Mouse (Mus musculus) megakaryocyte, embryonic 14.5 days (primary cell): ENCODE measurements around the gene Ngdn. TPM values are rescaled to one million over a fixed set of nuclear protein-coding genes. Genes with fewer than 3 reads are reported as not detected.
"Not testable (repeated sequence)": the region's sequence is repeated elsewhere in the genome, so short reads cannot be mapped to it uniquely, and the experiment has no call there.

Experiments used
- H3K27me3 ChIP-seq: replicated peaks from 2 replicates; pipeline ENCODE3; 2012; ENCODE audit warnings: inconsistent platforms
- H3K36me3 ChIP-seq: replicated peaks from 2 replicates; pipeline ENCODE3; 2012; ENCODE audit warnings: low read length, inconsistent platforms, mixed read lengths
- H3K4me1 ChIP-seq: 2 replicates; pipeline ENCODE4 v1.6.1; 2012; ENCODE audit warnings: inconsistent platforms
- H3K4me3 ChIP-seq: replicated peaks from 2 replicates; pipeline ENCODE3; 2012; ENCODE audit warnings: moderate library complexity, mild to moderate bottlenecking, inconsistent platforms
- H3K9me3 ChIP-seq: 2 replicates; pipeline ENCODE4 v1.6.1; 2012; ENCODE audit warnings: inconsistent platforms
- FLI1 ChIP-seq: IDR thresholded peaks from 2 replicates; pipeline ENCODE4 v1.6.1; 2012; ENCODE audit warnings: low read length, inconsistent platforms, mixed read lengths
- GATA1 ChIP-seq: IDR thresholded peaks from 3 replicates; pipeline ENCODE4 v1.6.1; 2012; ENCODE audit warnings: mixed read lengths, low read length, inconsistent platforms, borderline replicate concordance
- polyA plus RNA-seq: library from polyadenylated mRNA; stranded (reverse); fragments of >175 nt; gene quantifications from 2 replicates; pipeline ENCODE4 v1.2.3, GENCODE M21; 2012; ENCODE audit warnings: low replicate concordance; ENCODE audit not compliant: insufficient read depth

Ngdn gene
- polyA plus RNA-seq = 6.0 and 37.4 TPM in 2 replicates

- Histone ChIP-seq H3K4me3 (peak within 1 kb of the TSS; percentile 100), H3K36me3 (peaks cover 30% of the 10 kb centered on the region), H3K27me3 (no peaks in the 10 kb centered on the region), H3K9me3 (0 out of 2 replicates have a peak, but pooled peaks cover 2% of the 10 kb centered on the region), H3K4me1 (peaks cover 22% of the 10 kb centered on the region)
- TF ChIP-seq GATA1 = no peak
- no peak for TF ChIP-seq FLI1
Measured at GRCm38 (mm10) chr14:55014991-55015766, at the start of gene Ngdn. Ngdn (plus strand) TSS chr14:55015454.

- no peak overlapping the region for H3K4me3 ChIP-seq
- TF ChIP-seq FLI1 (no peak), GATA1 (no peak)
- H3K27me3 ChIP-seq = peaks cover 86% of the 10 kb centered on the region
- peaks cover 4% of the 10 kb centered on the region; the same call in 1 of the 2 replicates for H3K4me1 ChIP-seq
- peaks cover 6% of the 10 kb centered on the region; the same call in 1 of the 2 replicates for H3K9me3 ChIP-seq
- no peaks in the 10 kb centered on the region for H3K36me3 ChIP-seq
Measured at GRCm38 (mm10) chr14:54965631-54966030, 49.6 kb upstream of the Ngdn start.

GRCm38 (mm10) chr14:54966320-54966977 is 48.8 kb upstream of the Ngdn start, which contains the start of gene Myh6:
Myh6 (minus strand) TSS chr14:54966927.
- TF ChIP-seq GATA1 (no peak), FLI1 (no peak)
- Histone ChIP-seq H3K4me1 (no peaks in the 10 kb centered on the region), H3K4me3 (no peak within 1 kb of the TSS), H3K36me3 (no peaks in the 10 kb centered on the region), H3K9me3 (peaks cover 6% of the 10 kb centered on the region; the same call in 1 of the 2 replicates), H3K27me3 (peaks cover 84% of the 10 kb centered on the region)

GRCm38 (mm10) chr14:54967874-54968273 is 47.4 kb upstream of the Ngdn start:
- H3K4me1 ChIP-seq = no peaks in the 10 kb centered on the region
- peaks cover 78% of the 10 kb centered on the region for H3K27me3 ChIP-seq
- H3K9me3 ChIP-seq = peaks cover 6% of the 10 kb centered on the region; the same call in 1 of the 2 replicates
- no peak for TF ChIP-seq GATA1
- TF ChIP-seq FLI1 = no peak
- H3K4me3 ChIP-seq = no peak overlapping the region
- H3K36me3 ChIP-seq = no peaks in the 10 kb centered on the region

GRCm38 (mm10) chr14:54968344-54968743 is 46.9 kb upstream of the Ngdn start:
- no peaks in the 10 kb centered on the region for H3K36me3 ChIP-seq
- H3K4me3 ChIP-seq = no peak overlapping the region
- TF ChIP-seq GATA1 (no peak), FLI1 (no peak)
- H3K4me1 ChIP-seq = no peaks in the 10 kb centered on the region
- H3K9me3 ChIP-seq = peaks cover 6% of the 10 kb centered on the region; the same call in 1 of the 2 replicates
- H3K27me3 ChIP-seq = peaks cover 78% of the 10 kb centered on the region

GRCm38 (mm10) chr14:54972786-54973185 is 42.5 kb upstream of the Ngdn start:
- H3K4me1 ChIP-seq, H3K4me3 ChIP-seq, H3K36me3 ChIP-seq, H3K9me3 ChIP-seq: not testable (repeated sequence)
- H3K27me3 ChIP-seq = peaks cover 58% of the 10 kb centered on the region

GRCm38 (mm10) chr14:54974068-54974791 is 41.0 kb upstream of the Ngdn start:
- peaks cover 58% of the 10 kb centered on the region for H3K27me3 ChIP-seq
- TF ChIP-seq FLI1 (no peak), GATA1 (no peak)
- H3K4me3 ChIP-seq = no peak overlapping the region
- no peaks in the 10 kb centered on the region for H3K4me1 ChIP-seq
- H3K36me3 ChIP-seq = no peaks in the 10 kb centered on the region
- no peaks in the 10 kb centered on the region for H3K9me3 ChIP-seq

- Histone ChIP-seq H3K27me3 (peaks cover 44% of the 10 kb centered on the region), H3K9me3 (no peaks in the 10 kb centered on the region), H3K4me1 (peaks cover 6% of the 10 kb centered on the region), H3K4me3 (no peak within 1 kb of the TSS), H3K36me3 (no peaks in the 10 kb centered on the region)
- TF ChIP-seq GATA1 = no peak
- no peak for TF ChIP-seq FLI1
Measured at GRCm38 (mm10) chr14:54976633-54977032, 38.6 kb upstream of the Ngdn start, which contains the start of gene Gm17428. Gm17428 (plus strand) TSS chr14:54976933.

- Histone ChIP-seq H3K4me3 (no peak overlapping the region), H3K4me1 (peaks cover 6% of the 10 kb centered on the region), H3K9me3 (no peaks in the 10 kb centered on the region), H3K36me3 (no peaks in the 10 kb centered on the region), H3K27me3 (peaks cover 49% of the 10 kb centered on the region)
- TF ChIP-seq GATA1 = no peak
Measured at GRCm38 (mm10) chr14:54978664-54979063, 36.6 kb upstream of the Ngdn start.
